Mouse (Mus musculus) lung, postnatal 4 days (tissue): ENCODE results near the gene Pgs1.
A peak's percentile ranks its signal among the peaks of the same experiment; 100 is the strongest.

Source experiments
- DNase-seq, 2 experiments: peaks; one replicate each; pipeline ENCODE4 v3.0.0; 2021

The Pgs1 gene

GRCm38 (mm10) chr11:118060038-118060437 lies 73.9 kb downstream of the Pgs1 start:
- DNase-seq, result no peak

- no peak for DNase-seq
Observed at GRCm38 (mm10) chr11:118067588-118067987, 81.5 kb downstream of the Pgs1 start.

- no peak for DNase-seq
Observed at GRCm38 (mm10) chr11:118068812-118069332, 82.8 kb downstream of the Pgs1 start.

- peak; percentile 37 to 72 for DNase-seq
Observed at GRCm38 (mm10) chr11:118071227-118071912, 85.3 kb downstream of the Pgs1 start.
